Mouse (Mus musculus): ENCODE results near the gene Rere. TPM values are rescaled to one million over a fixed set of nuclear protein-coding genes. Genes with fewer than 3 reads are reported as not detected.

Gene Rere
- total and polyA plus RNA-seq, 3 experiments: 4.1 to 31.8 TPM; not detected in 1

DNA sequence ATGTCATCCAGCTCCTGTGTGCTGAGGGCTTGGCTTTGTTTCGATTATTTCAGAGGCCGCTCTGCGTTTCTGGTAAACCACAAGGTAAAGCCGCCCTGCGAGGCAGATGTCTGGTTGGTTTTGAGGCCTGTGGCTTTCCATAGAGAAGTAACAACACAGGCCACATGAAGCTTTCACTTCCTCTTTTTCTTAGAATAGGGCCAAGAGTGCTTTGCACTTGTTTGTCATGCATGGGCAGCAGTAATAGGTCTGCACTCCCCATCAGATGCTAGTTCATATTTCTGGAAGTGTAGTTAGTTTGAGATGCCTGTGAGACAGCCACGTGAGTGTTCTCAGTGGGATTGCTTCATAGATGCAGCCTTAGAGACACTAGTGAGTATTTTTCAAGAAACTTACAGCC is 284.7 kb downstream of the Rere start (continued):
- TF ChIP-seq BHLHE40 (IDR thresholded peaks at IDR 0.05; ENCODE audit: borderline replicate concordance, low read depth, low read length) (peak; percentile 39; the same call in 1 of the 2 replicates), MEF2A (IDR thresholded peaks at IDR 0.05; ENCODE audit: extremely low read depth, insufficient replicate concordance, low read depth, low read length, poor library complexity, severe bottlenecking) (no peak), CTCF (IDR thresholded peaks at IDR 0.05 in 2 of 3, conservative IDR thresholded peaks at IDR 0.05 in 1 of 3; ENCODE audit: control insufficient read depth in 1 of 3, insufficient read depth in 1 of 3, low read depth in 2 of 3, low read length in 3 of 3, poor library complexity in 1 of 3, severe bottlenecking in 1 of 3) (no peak), CHD1 (IDR thresholded peaks at IDR 0.05; ENCODE audit: low read depth, low read length) (no peak), E2F4 (IDR thresholded peaks at IDR 0.05; ENCODE audit: borderline replicate concordance, low read depth, low read length) (no peak), RCOR1 (IDR thresholded peaks at IDR 0.05; ENCODE audit: low read depth, low read length) (peak; percentile 94), POLR2AphosphoS2 (IDR thresholded peaks at IDR 0.05; ENCODE audit: low read length) (no peak), CHD2 (IDR thresholded peaks at IDR 0.05; ENCODE audit: low read length) (no peak), ZNF384 (IDR thresholded peaks at IDR 0.05; ENCODE audit: low read depth, low read length) (no peak), TAL1 (IDR thresholded peaks at IDR 0.05; ENCODE audit: low read length) (peak; percentile 65), UBTF (IDR thresholded peaks at IDR 0.05; ENCODE audit: borderline replicate concordance, insufficient read depth, low read depth, low read length) (no peak)

DNA sequence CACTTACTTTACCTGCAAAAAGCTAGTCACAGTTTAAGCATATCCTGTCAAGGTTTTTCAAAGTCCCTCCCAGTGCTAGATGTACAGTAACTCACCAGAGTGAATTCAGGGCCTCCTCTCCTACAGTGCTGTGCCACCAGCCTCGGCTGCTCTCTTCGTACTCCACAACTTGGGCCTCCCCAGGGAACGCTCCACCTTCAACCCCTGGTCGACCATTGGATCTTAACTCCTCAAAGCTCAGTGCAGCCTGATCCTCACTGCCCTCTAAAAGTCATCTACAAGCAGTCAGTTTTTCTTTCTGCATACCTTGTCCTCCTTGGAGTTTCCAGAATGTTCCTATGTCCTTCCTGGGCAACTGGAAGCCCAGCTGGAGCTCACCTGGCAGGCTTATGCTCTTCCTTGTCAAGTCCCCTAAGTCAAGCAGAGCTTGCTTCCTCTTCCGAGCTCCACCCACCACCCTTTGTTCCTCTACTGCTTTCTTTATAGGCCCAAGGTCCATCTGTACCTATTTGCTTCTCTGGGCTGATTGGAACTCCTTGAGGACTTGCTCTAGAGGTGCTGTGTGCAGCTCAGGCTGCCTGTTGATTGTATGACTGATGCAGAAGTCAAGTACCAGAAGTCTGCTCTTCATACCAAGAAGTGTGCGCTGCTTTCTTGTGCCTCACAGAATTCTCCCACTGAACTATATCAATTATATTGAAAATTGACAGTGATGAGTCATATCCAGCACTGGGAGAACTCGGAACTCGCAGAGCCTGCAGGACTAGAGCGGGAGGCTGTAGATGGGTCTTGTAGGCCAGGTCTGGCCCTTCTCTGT is 287.1 kb downstream of the Rere start:
- Histone ChIP-seq H3K27ac (ENCODE audit: control insufficient read depth, low read depth, low read length) (peak overlapping the region; percentile 57), H3K9me3 (replicated peaks; ENCODE audit: insufficient read depth, low read length) (no peaks in the 10 kb centered on the region), H3K4me3 (ENCODE audit: control insufficient read depth in 1 of 2, insufficient read depth in 1 of 2, low read depth in 2 of 2, low read length in 2 of 2) (peak overlapping the region; percentile 49 to 70; a peak in 3 of 4 replicates), H3K9ac (ENCODE audit: control insufficient read depth, low read depth, low read length, poor library complexity, severe bottlenecking) (peak overlapping the region; percentile 79), H3K36me3 (ENCODE audit: control insufficient read depth in 1 of 2, insufficient read depth in 2 of 2, low read length in 2 of 2) (peaks cover 0 to 42% of the 10 kb centered on the region in 2 experiments; a peak in 2 of 4 replicates), H3K27me3 (ENCODE audit: control insufficient read depth in 1 of 2, insufficient read depth in 2 of 2, low read length in 2 of 2) (no peaks in the 10 kb centered on the region), H3K4me1 (ENCODE audit: control insufficient read depth in 1 of 2, insufficient read depth in 2 of 2, low read length in 2 of 2) (peaks cover 7 to 39% of the 10 kb centered on the region in 2 experiments), H3K79me2 (ENCODE audit: control insufficient read depth, insufficient read depth, low read length, poor library complexity) (no peaks in the 10 kb centered on the region; the same call in 1 of the 2 replicates)
- DNase-seq (ENCODE audit: low read depth, low spot score): peak; percentile 78
- TF ChIP-seq SMC3 (IDR thresholded peaks at IDR 0.05; ENCODE audit: low read depth, low read length): no peak
- TF ChIP-seq ETS1 (IDR thresholded peaks at IDR 0.05; ENCODE audit: low read depth, low read length): no peak
- no peak for TF ChIP-seq POLR2AphosphoS5 (IDR thresholded peaks at IDR 0.05; ENCODE audit: borderline replicate concordance, low read depth, low read length)
- TF ChIP-seq MYC (IDR thresholded peaks at IDR 0.05; ENCODE audit: low read depth, low read length): no peak
- TF ChIP-seq NELFE (IDR thresholded peaks at IDR 0.05; ENCODE audit: low read depth, low read length): no peak
- no peak for TF ChIP-seq GATA1 (IDR thresholded peaks at IDR 0.05; ENCODE audit: low read depth, low read length)
- no peak for TF ChIP-seq ZMIZ1 (IDR thresholded peaks at IDR 0.05; ENCODE audit: low read depth, low read length)
- no peak for TF ChIP-seq TBP (IDR thresholded peaks at IDR 0.05; ENCODE audit: low read depth, low read length)
- no peak for TF ChIP-seq UBTF (IDR thresholded peaks at IDR 0.05; ENCODE audit: borderline replicate concordance, insufficient read depth, low read depth, low read length)

All from MEL (cell line).